Mouse (Mus musculus) G1E (cell line): ENCODE measurements at regions not wholly inside any gene's neighbourhood (a gene's known extent, or its start where the extent isn't known, plus 50 kb on each side); places are given as distances from the start of the nearest gene placed in this dataset.

Experiments
- CTCF ChIP-seq: IDR thresholded peaks from 2 replicates; pipeline ENCODE4 v1.5.1; 2012; ENCODE audit warnings: low read depth, low read length, inconsistent platforms, mixed read lengths
- GATA1 ChIP-seq: IDR thresholded peaks from 2 replicates; pipeline ENCODE4 v1.6.1; 2012; ENCODE audit warnings: borderline replicate concordance, low read length, inconsistent platforms, mixed read lengths
- POLR2AphosphoS5 ChIP-seq: IDR thresholded peaks from 2 replicates; pipeline ENCODE4 v1.6.1; 2012; ENCODE audit warnings: low read depth, low read length, inconsistent platforms; ENCODE audit not compliant: insufficient replicate concordance
- TAL1 ChIP-seq: conservative IDR thresholded peaks from 2 replicates; pipeline ENCODE4 v1.6.1; 2012; ENCODE audit warnings: low read depth, low read length, inconsistent platforms, mixed read lengths

DNA sequence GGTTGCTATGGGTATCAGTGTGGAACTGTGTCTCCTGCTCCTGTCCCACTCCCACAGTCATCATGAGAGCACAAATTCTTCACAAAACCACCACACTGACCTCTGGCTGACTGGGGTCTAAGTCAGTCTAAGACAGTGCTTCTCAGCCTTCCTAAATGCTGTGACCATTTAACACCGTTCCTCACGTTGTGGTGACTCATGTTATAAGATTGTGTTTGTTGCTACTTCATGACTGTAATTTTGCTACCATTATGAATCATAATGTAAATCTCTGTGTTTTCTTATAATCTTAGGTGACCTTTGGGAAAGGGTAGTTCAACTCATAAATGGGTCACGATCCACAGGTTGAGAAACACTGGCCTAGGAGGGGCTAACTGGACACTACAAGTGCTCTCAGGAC lies 75.7 kb upstream of the Foxn3 start:
- no peak for TF ChIP-seq CTCF
- no peak for TF ChIP-seq TAL1
- TF ChIP-seq GATA1, result no peak
- TF ChIP-seq POLR2AphosphoS5, result no peak
